Mouse (Mus musculus) splenic B cell, adult 2 months (primary cell): ENCODE measurements around the gene Nfs1.

ENCODE experiments used
- DNase-seq: peaks from one replicate; pipeline ENCODE4 v3.0.0-alpha.2; 2011; ENCODE audit warnings: low read depth, low spot score
- H3K27me3 ChIP-seq: 2 replicates; pipeline ENCODE4 v1.6.1; 2012; ENCODE audit warnings: mild to moderate bottlenecking, low read length, moderate library complexity, mixed read lengths; ENCODE audit not compliant: control insufficient read depth, poor library complexity, insufficient read depth, severe bottlenecking
- H3K36me3 ChIP-seq: 2 replicates; pipeline ENCODE4 v1.6.1; 2012; ENCODE audit warnings: mild to moderate bottlenecking, low read length, moderate library complexity, mixed read lengths; ENCODE audit not compliant: control insufficient read depth, poor library complexity, insufficient read depth, severe bottlenecking

Gene Nfs1

GRCm38 (mm10) chr2:156111358-156112079, 32.5 kb downstream of the Nfs1 start, which contains the start of the genes Cpne1 and Rbm12:
TSS of gene Cpne1 (minus strand) at chr2:156111965.
TSS of gene Rbm12 (minus strand) at chr2:156111978.
- peak; percentile 91 for DNase-seq
- H3K27me3 ChIP-seq, result no peaks in the 10 kb centered on the region
- 0 out of 2 replicates have a peak, but pooled peaks cover 2% of the 10 kb centered on the region for H3K36me3 ChIP-seq

- DNase-seq, result peak; percentile 18
- Histone ChIP-seq H3K36me3 (0 out of 2 replicates have a peak, but pooled peaks cover 2% of the 10 kb centered on the region), H3K27me3 (no peaks in the 10 kb centered on the region)
Observed at GRCm38 (mm10) chr2:156110627-156111357, 33.2 kb downstream of the Nfs1 start.

GRCm38 (mm10) chr2:156091926-156092325, 52.1 kb downstream of the Nfs1 start:
- Histone ChIP-seq H3K36me3 (peaks cover 7% of the 10 kb centered on the region; the same call in 1 of the 2 replicates), H3K27me3 (no peaks in the 10 kb centered on the region)
- DNase-seq, result no peak

GRCm38 (mm10) chr2:156089799-156090198, 54.2 kb downstream of the Nfs1 start:
- Histone ChIP-seq H3K36me3 (no peaks in the 10 kb centered on the region), H3K27me3 (no peaks in the 10 kb centered on the region)
- DNase-seq, result no peak

- DNase-seq, result no peak
- H3K36me3 ChIP-seq, result no peaks in the 10 kb centered on the region
- no peaks in the 10 kb centered on the region for H3K27me3 ChIP-seq
Observed at GRCm38 (mm10) chr2:156087391-156088110, 56.4 kb downstream of the Nfs1 start.

- DNase-seq, result no peak
- Histone ChIP-seq H3K27me3 (no peaks in the 10 kb centered on the region), H3K36me3 (no peaks in the 10 kb centered on the region)
Observed at GRCm38 (mm10) chr2:156084541-156084940, 59.4 kb downstream of the Nfs1 start.

- no peak for DNase-seq
- Histone ChIP-seq H3K27me3 (no peaks in the 10 kb centered on the region), H3K36me3 (peaks cover 9% of the 10 kb centered on the region)
Observed at GRCm38 (mm10) chr2:156080391-156080790, 63.6 kb downstream of the Nfs1 start.

- H3K27me3 ChIP-seq, result no peaks in the 10 kb centered on the region
- peaks cover 9% of the 10 kb centered on the region for H3K36me3 ChIP-seq
- DNase-seq, result no peak
Observed at GRCm38 (mm10) chr2:156079674-156080073, 64.3 kb downstream of the Nfs1 start.

GRCm38 (mm10) chr2:156079183-156079560, 64.8 kb downstream of the Nfs1 start:
- DNase-seq, result no peak
- H3K36me3 ChIP-seq, result peaks cover 9% of the 10 kb centered on the region
- no peaks in the 10 kb centered on the region for H3K27me3 ChIP-seq

- DNase-seq, result no peak
- Histone ChIP-seq H3K36me3 (peaks cover 13% of the 10 kb centered on the region), H3K27me3 (no peaks in the 10 kb centered on the region)
Observed at GRCm38 (mm10) chr2:156078421-156079182, 65.4 kb downstream of the Nfs1 start.

GRCm38 (mm10) chr2:156077461-156077860, 66.5 kb downstream of the Nfs1 start:
- H3K36me3 ChIP-seq, result peaks cover 13% of the 10 kb centered on the region
- no peak for DNase-seq
- no peaks in the 10 kb centered on the region for H3K27me3 ChIP-seq

GRCm38 (mm10) chr2:156073725-156074124, 70.3 kb downstream of the Nfs1 start:
- Histone ChIP-seq H3K36me3 (peaks cover 14% of the 10 kb centered on the region), H3K27me3 (no peaks in the 10 kb centered on the region)
- no peak for DNase-seq
